Mouse (Mus musculus) G1E (cell line): ENCODE results near the gene Gm43517.

Source experiments
- CTCF ChIP-seq: IDR thresholded peaks from 2 replicates; pipeline ENCODE4 v1.5.1; 2012; ENCODE audit warnings: low read depth, low read length, inconsistent platforms, mixed read lengths
- GATA1 ChIP-seq: IDR thresholded peaks from 2 replicates; pipeline ENCODE4 v1.6.1; 2012; ENCODE audit warnings: borderline replicate concordance, low read length, inconsistent platforms, mixed read lengths
- GATA2 ChIP-seq: IDR thresholded peaks from 2 replicates; pipeline ENCODE4 v1.6.1; 2012; ENCODE audit warnings: low read depth, low read length, inconsistent platforms, borderline replicate concordance
- POLR2AphosphoS5 ChIP-seq: IDR thresholded peaks from 2 replicates; pipeline ENCODE4 v1.6.1; 2012; ENCODE audit warnings: low read depth, low read length, inconsistent platforms; ENCODE audit not compliant: insufficient replicate concordance

DNA sequence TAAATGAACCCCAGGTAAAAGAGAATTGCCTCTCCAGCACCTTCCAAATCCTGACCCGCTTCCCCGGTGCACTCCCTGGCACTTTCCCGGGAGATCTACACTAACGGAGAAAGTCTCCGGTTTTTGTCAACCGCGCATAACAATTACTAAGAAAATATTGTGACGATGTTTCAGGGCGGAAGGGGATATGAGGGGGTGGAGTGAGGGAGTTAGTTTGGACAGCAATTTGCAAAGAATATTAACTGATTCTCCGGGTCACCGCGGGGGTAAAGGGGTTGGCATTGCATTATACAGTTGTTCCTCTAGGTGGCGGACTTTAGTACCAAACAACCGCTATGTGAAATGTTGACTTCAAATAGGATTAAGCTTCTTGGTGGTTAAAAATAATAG, 10.4 kb upstream of the Gm43517 start:
- TF ChIP-seq CTCF (0 out of 2 replicates have a peak, but pooled peaks have one; percentile 9), GATA1 (no peak), GATA2 (no peak), POLR2AphosphoS5 (no peak)
